Mouse (Mus musculus) heart, embryonic 10.5 days (tissue): ENCODE measurements around the gene Gm11627. TPM values are rescaled to one million over a fixed set of nuclear protein-coding genes. Genes with fewer than 3 reads are reported as not detected.
A peak's percentile ranks its signal among the peaks of the same experiment; 100 is the strongest.

Source experiments
- DNase-seq: peaks from one replicate; pipeline ENCODE4 v3.0.0-alpha.2; 2017; ENCODE audit warnings: low spot score
- H3K27ac ChIP-seq: fragments of 300-500 bp; sonication (generic); 2 replicates; pipeline ENCODE4 v1.5.1; 2016; ENCODE audit warnings: mild to moderate bottlenecking
- H3K27me3 ChIP-seq: fragments of 300-500 bp; sonication (generic); 2 replicates; pipeline ENCODE4 v1.6.1; 2016; ENCODE audit warnings: mild to moderate bottlenecking; ENCODE audit not compliant: poor library complexity, insufficient read depth, severe bottlenecking
- H3K36me3 ChIP-seq: fragments of 300-500 bp; sonication (generic); 2 replicates; pipeline ENCODE4 v1.6.1; 2016; ENCODE audit warnings: mild to moderate bottlenecking, moderate library complexity
- H3K4me1 ChIP-seq: fragments of 300-500 bp; sonication (generic); 2 replicates; pipeline ENCODE4 v1.6.1; 2016; ENCODE audit warnings: mild to moderate bottlenecking
- H3K4me3 ChIP-seq: fragments of 300-500 bp; sonication (generic); 2 replicates; pipeline ENCODE4 v1.5.1; 2016; ENCODE audit warnings: mild to moderate bottlenecking, moderate library complexity
- H3K9me3 ChIP-seq: fragments of 300-500 bp; sonication (generic); 2 replicates; pipeline ENCODE4 v1.6.1; 2016; ENCODE audit warnings: mild to moderate bottlenecking, moderate library complexity
- WGBS: fragments of 180-500 bp; shearing (Covaris S2); methylation state at CpG from one replicate; pipeline ENCODE4 v1.1.7; 2016; 5-methylcytosine and 5-hydroxymethylcytosine counted together
- polyA plus RNA-seq: library from polyadenylated mRNA; unstranded; fragments of >200 nt; fragmentation: Nextera tagmentation; extraction: Ambion mirVana; gene quantifications from 2 replicates; pipeline ENCODE4 v1.2.1, GENCODE M21; 2016

Gm11627 gene
- 11.6 and 13.5 TPM in 2 replicates for polyA plus RNA-seq

DNA sequence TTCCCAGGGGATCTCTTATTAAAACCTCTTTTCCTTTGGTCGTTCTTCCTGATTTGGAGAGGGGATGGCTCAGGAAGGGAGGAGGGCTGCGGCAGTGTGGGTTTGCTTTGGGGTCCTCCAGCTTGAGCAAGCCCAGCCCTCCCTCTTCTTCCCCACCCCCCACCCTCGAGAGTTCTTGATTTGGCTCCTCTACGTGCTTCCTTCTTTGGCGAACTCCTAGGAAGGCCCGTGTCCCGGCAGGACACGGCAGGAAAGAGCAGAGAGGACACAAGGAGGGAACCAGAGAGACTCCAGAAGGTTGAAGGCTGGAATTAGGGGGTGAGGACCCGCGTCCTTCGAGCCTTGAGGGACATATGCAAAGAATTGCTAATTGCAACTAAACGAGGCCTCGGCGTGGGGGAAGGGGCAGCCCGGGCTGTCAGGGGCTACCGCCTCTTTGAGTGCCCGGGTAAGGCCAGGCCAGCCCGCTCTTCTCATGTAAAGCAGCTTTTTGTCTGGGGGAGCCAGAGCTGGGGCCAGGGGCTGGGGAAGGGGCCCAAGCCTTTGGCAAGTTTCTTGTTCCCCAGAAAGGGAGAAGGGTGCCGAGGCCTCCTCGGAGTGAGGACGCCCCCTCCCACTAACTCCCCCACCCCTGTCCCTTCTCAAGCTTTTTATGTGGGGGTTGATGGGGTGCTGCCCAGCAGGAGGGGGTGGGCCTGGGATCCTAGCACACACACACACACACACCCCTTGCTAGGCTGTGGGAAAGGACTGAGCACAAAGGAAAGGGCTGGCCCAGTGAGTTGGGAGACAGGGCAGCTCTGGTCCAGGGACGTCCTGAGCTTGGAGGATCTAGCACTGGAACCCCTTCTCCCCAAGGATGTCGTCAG is at the start of gene Gm11627:
Gene Gm11627 (minus strand): TSS at position 297 of the 869 bp plus-strand sequence.
- WGBS, result 10% methylated on average over 23 of the region's 23 CpGs
- no peak for DNase-seq
- peaks cover 72% of the 10 kb centered on the region for H3K4me1 ChIP-seq
- H3K36me3 ChIP-seq, result no peaks in the 10 kb centered on the region
- peak within 1 kb of the TSS; percentile 55 for H3K4me3 ChIP-seq
- H3K9me3 ChIP-seq, result no peaks in the 10 kb centered on the region
- no peaks in the 10 kb centered on the region for H3K27me3 ChIP-seq
- peak within 1 kb of the TSS; percentile 94 for H3K27ac ChIP-seq

DNA sequence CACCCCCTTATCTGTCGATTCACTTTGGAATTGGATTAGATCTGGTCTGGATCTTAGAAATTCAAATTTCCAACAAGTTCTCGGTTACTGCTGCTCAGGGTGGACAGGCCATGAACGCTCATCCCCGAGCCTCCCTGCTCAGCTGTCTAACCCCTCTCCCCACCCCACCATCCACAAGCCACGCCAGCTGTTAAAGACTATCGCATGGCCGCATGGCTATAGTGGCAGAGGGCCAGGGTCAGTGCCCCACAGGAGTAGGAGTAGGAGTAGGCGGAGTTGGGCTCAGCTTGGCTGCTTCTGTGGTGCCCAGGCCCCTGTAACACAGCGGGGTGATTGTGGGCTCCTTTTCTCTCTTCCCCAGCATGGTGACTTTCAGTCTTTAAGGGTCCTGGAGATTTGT is 49.3 kb upstream of the Gm11627 start:
- Histone ChIP-seq H3K27me3 (no peaks in the 10 kb centered on the region), H3K4me1 (peaks cover 85% of the 10 kb centered on the region), H3K27ac (peak overlapping the region; percentile 59; the same call in 1 of the 2 replicates), H3K9me3 (no peaks in the 10 kb centered on the region), H3K36me3 (no peaks in the 10 kb centered on the region), H3K4me3 (no peak overlapping the region)
- WGBS, result 82% methylated on average over 9 of the region's 9 CpGs
- no peak for DNase-seq

DNA sequence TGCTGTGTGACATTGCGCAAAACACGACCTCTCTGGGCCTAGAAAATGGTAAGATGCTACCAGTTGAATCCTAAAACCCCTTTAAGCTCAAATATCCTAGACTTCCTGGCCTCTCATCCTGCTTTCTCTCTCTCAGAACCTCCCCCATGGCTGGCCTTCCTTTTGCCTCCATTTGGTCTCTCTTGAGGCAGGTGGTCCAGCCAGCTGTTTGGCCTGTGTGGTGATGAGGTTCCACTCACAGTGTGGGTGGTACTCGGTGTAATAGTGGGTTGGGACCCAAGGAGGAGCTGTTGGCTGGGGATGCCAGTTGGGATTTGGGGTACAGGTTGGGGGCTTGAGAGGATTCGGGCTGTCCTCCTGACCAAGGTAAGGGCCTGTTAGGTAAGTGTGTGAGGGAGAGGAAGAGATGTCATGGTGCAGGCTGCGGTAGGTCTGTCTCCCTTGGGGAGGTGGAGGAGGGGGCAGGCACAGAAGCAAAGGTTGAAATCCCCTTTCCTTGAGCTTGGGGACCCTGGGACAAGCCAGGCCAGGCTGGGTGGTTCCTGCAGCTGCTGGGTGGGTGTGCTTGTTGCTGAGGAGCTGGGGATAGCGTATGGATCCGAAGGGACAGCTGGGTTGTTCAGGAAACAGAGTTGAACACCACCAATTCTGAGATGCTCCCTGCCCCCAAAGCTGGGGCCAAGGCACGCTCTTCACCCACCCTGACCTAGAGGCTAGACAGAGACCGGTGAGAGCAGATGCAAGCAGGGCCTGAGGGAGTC is 48.1 kb upstream of the Gm11627 start:
- Histone ChIP-seq H3K27me3 (no peaks in the 10 kb centered on the region), H3K27ac (peak overlapping the region; percentile 56), H3K4me3 (no peak overlapping the region), H3K36me3 (no peaks in the 10 kb centered on the region), H3K4me1 (peaks cover 80% of the 10 kb centered on the region), H3K9me3 (no peaks in the 10 kb centered on the region)
- DNase-seq, result peak; percentile 71
- 84% methylated on average over 9 of the region's 9 CpGs for WGBS

DNA sequence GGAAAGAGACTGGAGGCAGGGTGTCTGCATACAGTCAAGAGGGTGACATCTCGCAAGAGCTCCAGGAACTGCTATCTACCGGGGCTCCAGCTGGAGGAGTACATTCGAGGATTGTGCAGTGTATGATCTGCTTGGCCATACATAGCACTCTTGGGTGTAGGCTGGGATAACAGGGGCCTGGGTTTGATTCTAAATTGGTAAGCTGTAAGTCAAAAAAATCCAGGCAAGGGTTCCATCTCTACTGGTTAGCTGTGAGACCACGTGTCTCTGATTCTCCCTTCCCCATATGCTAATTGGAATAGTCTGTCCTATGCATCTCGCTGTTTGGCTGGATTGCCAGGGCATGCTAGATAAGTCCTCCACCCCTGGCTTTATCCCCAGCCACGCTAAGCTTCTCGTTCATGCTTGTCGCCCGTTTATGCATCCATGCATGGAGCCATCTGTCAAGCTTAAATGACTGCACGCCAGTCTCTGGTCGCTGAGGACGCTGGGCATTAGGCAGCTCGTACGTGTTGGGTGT is 45.7 kb upstream of the Gm11627 start:
- WGBS, result 39% methylated on average over 14 of the region's 14 CpGs
- peak overlapping the region; percentile 92 for H3K27ac ChIP-seq
- H3K4me1 ChIP-seq, result peaks cover 56% of the 10 kb centered on the region
- H3K27me3 ChIP-seq, result no peaks in the 10 kb centered on the region
- no peaks in the 10 kb centered on the region for H3K36me3 ChIP-seq
- DNase-seq, result no peak
- H3K9me3 ChIP-seq, result no peaks in the 10 kb centered on the region
- peak overlapping the region; percentile 52; the same call in 1 of the 2 replicates for H3K4me3 ChIP-seq

DNA sequence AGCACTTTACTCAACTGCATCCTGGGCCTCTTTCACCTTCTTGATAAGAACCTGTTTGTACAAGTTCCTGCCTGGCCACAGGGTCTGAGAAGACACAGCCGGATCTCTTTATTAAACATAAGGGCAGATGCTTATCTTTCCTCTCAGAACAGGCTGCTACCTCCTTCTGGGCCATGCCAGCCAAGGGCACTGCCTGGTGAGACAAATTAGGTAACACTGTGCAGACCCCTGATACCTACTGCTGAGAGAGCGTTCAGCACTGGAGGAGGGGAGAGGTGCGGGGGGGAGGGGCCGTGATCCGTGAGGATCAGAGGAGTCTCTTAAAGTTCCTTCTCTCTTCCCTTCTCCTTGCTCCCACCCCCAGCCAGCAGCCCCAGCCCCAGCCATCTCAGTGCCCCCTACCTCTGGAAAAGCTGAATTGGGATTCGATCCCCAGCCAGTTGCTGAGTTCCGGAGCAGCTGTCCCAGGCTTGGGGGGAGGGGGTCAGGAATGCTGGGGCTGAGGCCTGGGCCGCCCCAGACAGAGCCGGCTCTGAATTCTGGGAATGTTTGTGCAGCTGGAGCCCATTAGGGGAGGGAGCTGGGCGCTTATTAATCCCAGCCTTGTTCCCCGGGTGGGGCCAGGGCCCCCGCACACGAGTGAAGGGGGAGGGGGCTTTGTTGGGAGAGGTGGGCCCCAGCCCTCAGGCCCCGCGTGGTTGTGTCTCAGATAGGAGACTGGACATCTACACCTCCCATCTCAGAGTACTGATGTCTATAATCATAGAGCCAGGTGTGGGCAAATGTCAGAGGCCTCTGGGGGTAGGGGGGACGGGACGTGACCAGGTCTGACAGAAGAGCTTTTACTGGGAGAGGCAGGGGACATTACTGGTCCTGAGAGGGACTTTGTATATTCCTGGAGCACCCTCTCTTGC is 44.9 kb upstream of the Gm11627 start:
- Histone ChIP-seq H3K9me3 (peaks cover 3% of the 10 kb centered on the region), H3K27me3 (no peaks in the 10 kb centered on the region), H3K27ac (peak overlapping the region; percentile 92), H3K4me1 (peaks cover 48% of the 10 kb centered on the region), H3K4me3 (peak overlapping the region; percentile 52), H3K36me3 (peaks cover 4% of the 10 kb centered on the region)
- peak; percentile 87 for DNase-seq
- WGBS, result 4% methylated on average over 17 of the region's 17 CpGs

DNA sequence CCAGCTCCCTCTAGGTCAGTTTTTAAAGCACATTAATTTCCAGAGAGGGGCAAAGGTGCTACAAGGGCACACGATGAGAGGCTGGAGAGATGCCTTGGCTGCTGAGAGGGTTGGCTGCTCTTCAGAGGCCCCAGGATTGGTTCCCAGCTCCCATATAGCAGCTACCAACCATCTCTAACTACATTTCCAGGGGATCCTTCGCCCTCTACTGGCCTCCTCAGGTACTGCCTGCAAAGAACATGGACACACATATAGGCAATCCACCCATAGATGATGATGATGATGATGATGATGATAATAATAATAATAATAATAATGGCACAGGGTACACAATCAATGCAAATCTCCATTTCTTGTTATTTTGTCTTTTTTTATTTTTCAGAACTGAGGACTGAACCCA is 40.2 kb upstream of the Gm11627 start:
- DNase-seq, result no peak
- WGBS, result 63% methylated on average over 2 of the region's 2 CpGs
- H3K27me3 ChIP-seq, result no peaks in the 10 kb centered on the region
- no peak overlapping the region for H3K4me3 ChIP-seq
- H3K4me1 ChIP-seq, result peaks cover 17% of the 10 kb centered on the region
- peaks cover 4% of the 10 kb centered on the region for H3K9me3 ChIP-seq
- H3K27ac ChIP-seq, result no peak overlapping the region
- peaks cover 17% of the 10 kb centered on the region for H3K36me3 ChIP-seq

DNA sequence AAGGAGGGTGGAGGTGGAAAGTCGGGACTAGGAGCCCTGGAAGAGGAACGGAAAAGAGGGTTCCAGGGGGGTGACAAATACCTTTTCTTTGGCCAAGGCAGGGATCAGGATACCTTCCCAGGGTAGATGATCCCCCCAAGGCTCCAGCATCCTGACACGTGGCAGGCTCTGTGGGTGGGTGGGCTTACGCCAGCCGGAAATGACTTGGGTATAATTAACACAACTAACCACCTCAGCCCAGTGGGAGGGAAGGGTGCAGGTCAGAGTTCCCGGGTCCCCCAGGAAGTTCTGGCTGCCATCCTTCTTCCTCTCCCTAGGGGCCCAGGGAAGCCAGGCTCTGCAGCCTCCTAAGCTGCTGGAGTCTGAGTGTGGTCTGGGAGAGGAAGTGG is 32.0 kb upstream of the Gm11627 start:
- Histone ChIP-seq H3K4me3 (peak overlapping the region; percentile 1; the same call in 1 of the 2 replicates), H3K27ac (peak overlapping the region; percentile 82), H3K4me1 (peaks cover 41% of the 10 kb centered on the region), H3K36me3 (no peaks in the 10 kb centered on the region), H3K9me3 (no peaks in the 10 kb centered on the region), H3K27me3 (no peaks in the 10 kb centered on the region)
- 16% methylated on average over 6 of the region's 6 CpGs for WGBS
- no peak for DNase-seq

DNA sequence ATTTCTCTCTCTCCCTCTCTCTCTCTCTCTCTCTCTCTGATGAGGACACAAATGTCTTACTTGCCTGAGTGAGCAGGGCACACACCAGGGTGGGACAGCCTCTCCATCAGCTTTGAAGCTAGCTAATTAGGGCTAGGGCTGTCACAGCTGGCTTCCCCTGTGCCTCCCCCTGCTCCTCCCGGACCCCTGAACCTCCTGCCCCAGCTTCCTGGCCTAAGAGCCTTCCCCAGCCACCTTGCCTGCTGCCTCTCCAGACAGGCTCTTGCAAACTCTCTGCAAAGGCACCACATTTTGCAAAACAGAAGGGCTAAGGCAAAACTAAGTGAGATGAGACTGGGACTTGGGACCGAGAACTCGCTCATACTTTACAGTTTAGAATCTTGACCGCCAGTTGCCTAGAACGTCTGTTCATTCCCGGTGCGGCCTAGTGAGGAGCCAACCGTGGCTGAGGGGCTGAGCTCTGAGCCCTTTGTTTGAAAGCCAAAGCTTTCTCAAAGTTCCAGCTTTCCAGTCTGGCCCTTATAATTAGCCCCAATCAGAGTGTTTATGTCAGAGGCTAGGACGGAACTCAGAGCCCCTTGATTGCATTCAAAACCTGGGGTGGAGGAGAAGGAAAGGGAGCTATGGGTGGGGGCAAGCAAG is 31.5 kb upstream of the Gm11627 start:
- Histone ChIP-seq H3K27ac (peak overlapping the region; percentile 82), H3K36me3 (no peaks in the 10 kb centered on the region), H3K27me3 (no peaks in the 10 kb centered on the region), H3K4me3 (peak overlapping the region; percentile 1; the same call in 1 of the 2 replicates), H3K9me3 (no peaks in the 10 kb centered on the region), H3K4me1 (peaks cover 44% of the 10 kb centered on the region)
- no peak for DNase-seq
- WGBS, result 21% methylated on average over 9 of the region's 9 CpGs

DNA sequence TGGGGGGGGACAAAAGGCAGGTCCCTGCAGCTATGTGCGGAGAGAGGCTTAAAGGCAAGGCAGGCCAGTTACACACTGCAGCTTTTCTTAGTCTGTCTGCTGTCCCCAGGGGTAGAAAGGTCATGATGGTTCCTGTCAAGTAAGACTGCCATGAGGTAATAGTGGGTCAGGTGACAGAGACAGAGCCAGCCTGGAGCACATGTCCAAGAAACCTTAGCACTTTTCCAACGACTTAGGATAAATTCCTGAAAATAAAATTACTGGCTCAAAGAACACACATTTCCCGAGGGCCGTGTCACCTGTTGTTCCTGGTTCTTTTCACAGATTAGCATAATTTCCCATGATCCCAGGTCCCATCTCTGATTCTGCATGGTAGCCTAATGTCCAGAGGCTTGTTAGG is 31.0 kb upstream of the Gm11627 start:
- DNase-seq, result no peak
- Histone ChIP-seq H3K4me3 (no peak overlapping the region), H3K27ac (peak overlapping the region; percentile 82), H3K36me3 (no peaks in the 10 kb centered on the region), H3K4me1 (peaks cover 48% of the 10 kb centered on the region), H3K27me3 (no peaks in the 10 kb centered on the region), H3K9me3 (no peaks in the 10 kb centered on the region)
- WGBS, result 36% methylated on average over 4 of the region's 4 CpGs

DNA sequence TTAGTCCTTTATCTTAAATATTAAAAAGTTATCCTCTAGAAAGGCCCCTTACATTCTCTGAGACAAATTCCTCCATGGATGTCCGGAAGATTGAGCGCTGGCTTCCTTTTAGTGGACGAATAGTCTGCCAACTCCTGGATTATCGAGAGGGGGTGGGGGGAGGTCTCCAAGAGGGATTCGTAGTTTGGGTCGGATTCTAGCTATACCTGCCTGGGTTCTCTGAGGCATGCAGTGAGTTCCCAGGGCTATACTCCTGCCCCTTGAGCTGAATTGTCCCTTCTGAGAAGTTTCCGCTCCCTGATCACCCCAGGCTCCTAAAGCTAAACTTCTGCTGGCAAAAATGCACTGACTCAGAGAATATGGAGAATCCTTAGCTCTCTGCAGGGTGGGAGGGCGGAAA is 30.2 kb upstream of the Gm11627 start:
- WGBS, result 58% methylated on average over 8 of the region's 8 CpGs
- Histone ChIP-seq H3K36me3 (no peaks in the 10 kb centered on the region), H3K9me3 (no peaks in the 10 kb centered on the region), H3K27ac (peak overlapping the region; percentile 82; the same call in 1 of the 2 replicates), H3K4me1 (peaks cover 55% of the 10 kb centered on the region), H3K4me3 (no peak overlapping the region), H3K27me3 (peaks cover 7% of the 10 kb centered on the region; the same call in 1 of the 2 replicates)
- no peak for DNase-seq

DNA sequence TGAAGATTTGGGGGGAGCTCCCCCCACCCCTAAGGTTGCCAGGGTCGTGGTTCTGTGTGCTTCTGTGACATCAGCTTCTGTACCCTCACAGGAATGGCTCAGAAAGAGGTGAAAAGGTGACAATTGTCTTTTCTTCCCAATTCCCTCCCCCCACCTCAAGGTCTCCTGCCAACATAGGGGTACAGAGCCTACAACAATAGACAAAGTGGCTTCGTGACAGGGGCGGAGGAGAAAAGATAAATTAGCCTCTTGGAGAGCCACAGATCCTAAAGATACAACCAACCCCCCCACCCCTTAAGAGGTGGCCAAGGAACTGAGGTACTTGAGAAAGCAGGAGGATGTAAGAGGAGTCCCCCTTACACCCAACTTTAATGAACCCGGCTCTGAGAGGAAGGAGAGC is 29.4 kb upstream of the Gm11627 start:
- Histone ChIP-seq H3K9me3 (no peaks in the 10 kb centered on the region), H3K4me3 (peak overlapping the region; percentile 76), H3K27me3 (peaks cover 7% of the 10 kb centered on the region; the same call in 1 of the 2 replicates), H3K27ac (peak overlapping the region; percentile 68), H3K36me3 (no peaks in the 10 kb centered on the region), H3K4me1 (peaks cover 55% of the 10 kb centered on the region)
- DNase-seq, result peak; percentile 50
- 30% methylated on average over 4 of the region's 4 CpGs for WGBS
